Mouse (Mus musculus): ENCODE results near the gene 4930556J24Rik.

DNA sequence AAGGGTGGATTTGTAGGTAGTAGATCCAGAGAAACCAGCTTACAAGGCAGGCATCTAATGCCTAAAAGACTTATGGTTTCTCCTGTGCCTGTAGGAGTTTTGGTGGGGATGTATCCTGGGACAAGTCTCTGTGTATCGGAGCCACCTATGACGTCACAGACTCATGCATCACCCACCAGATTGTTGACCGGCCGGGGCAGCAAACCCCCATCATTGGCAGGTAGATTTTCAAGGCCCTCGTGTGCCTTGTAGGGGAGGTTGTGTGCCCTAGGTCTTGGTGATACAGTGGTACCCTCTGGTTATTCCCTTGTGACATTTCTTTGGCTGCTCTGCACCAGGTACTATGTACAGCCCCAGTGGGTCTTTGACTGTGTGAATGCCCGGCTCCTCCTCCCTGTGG is at the start of gene 4930556J24Rik:
- no peak for TF ChIP-seq CTCF (IDR thresholded peaks at IDR 0.05; ENCODE audit: low read depth, low read length)
- TF ChIP-seq POLR2A (IDR thresholded peaks at IDR 0.05; ENCODE audit: extremely low read depth, insufficient read depth, low read length), result no peak
